ENCODE assay signal across 8 mouse cellular contexts in the genomic region with DNA sequence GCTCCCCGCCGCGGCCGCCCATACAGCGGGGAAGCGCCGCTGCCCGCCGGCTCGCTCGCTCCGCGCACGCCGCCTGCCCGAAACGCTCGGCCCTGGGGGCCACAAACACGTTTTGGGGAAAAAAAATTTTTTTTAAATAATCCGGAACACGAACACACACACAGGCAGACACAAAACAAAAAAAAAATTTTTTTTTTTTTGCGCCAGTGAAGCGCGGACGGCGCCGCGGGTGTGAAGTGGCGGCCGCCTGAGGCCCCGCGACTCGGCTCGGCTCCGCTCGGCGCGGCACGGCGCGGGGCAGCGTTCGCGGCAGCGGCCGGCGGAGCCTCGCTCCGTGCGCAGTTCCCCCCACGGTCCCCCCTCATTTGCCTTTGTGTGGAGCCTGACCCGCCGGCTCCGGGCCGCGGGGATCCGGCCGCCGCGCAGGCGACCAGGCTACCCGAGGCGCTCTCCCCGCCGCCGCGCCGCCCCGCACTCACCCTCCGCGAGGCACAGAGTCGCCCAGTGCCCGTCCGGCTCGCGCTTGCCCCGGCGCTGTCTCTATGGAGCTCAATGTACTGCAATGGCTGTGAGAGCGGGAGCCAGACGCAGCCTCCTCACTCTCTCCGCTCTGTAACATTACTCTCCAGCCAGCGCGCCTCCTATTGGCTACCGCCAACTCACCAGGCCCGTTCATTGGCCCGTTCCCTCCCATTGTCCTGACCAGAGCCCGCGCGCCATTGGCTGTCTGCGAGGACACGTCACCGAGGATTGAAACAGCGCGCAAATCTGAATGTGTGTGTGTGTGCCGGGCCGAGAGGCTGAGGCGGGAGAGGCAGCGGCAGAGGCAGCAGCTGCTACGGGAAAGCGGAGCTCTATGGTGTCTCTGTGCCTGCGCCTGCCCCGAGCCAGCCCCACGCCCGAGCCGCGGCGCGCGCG. TPM values are rescaled to one million over a fixed set of nuclear protein-coding genes. Genes with fewer than 3 reads are reported as not detected.
A peak's percentile ranks its signal among the peaks of the same experiment; 100 is the strongest.
DNase-seq lines count a peak whose midpoint lies in the region; ATAC-seq and TF ChIP-seq lines count a peak whose summit lies in the region.

No protein-coding gene starts in this region.

- peaks cover 1% of the 10 kb centered on the region; the same call in 1 of the 2 replicates for H3K4me1 ChIP-seq in cortical plate, adult 2 months (ENCODE audit: control insufficient read depth, insufficient read depth, low read length)

- peak; percentile 72 for TF ChIP-seq POLR2A in cortical plate, adult 2 months (IDR thresholded peaks at IDR 0.05; ENCODE audit: extremely low read depth, insufficient read depth, low read length)

- peak overlapping the region; percentile 50 for H3K4me3 ChIP-seq in cortical plate, adult 2 months (ENCODE audit: insufficient read depth, low read length)

- peak; percentile 97 to 98 for DNase-seq in gastrocnemius, adult 8-10 months (ENCODE audit: low spot score in 2 of 2)
- peak; percentile 81 for DNase-seq in hindlimb bud, embryonic 11.5 days (ENCODE audit: extremely low spot score, low read depth, low spot score)
- peak; percentile 98 for DNase-seq in left cerebral cortex, adult 8-10 months (ENCODE audit: low spot score in 2 of 2)
- DNase-seq in right cerebral cortex, postnatal 14 days = peak; percentile 99
- DNase-seq in urinary bladder, postnatal 36 days (ENCODE audit: low spot score in 2 of 2) = peak; percentile 98 to 99

- H3K27ac ChIP-seq in cortical plate, adult 2 months (ENCODE audit: insufficient read depth, low read length) = peak overlapping the region; percentile 79

- peak; percentile 93 for ATAC-seq in activated CD4-positive, CD25-positive, alpha-beta regulatory T cell, adult 4 months
- ATAC-seq in megakaryocyte progenitor cell, adult 5-6 weeks (replicated peaks; ENCODE audit: poor library complexity) = peak; percentile 88

- TF ChIP-seq CTCF in cortical plate, adult 2 months (IDR thresholded peaks at IDR 0.05; ENCODE audit: extremely low read depth, insufficient read depth, low read length) = no peak

RNA-seq across cellular contexts. Expression of a gene that starts 57.7 kb away (rescaled TPM):
- polyA plus RNA-seq in activated CD4-positive, CD25-positive, alpha-beta regulatory T cell, adult 4 months (2017; shearing (Covaris generic)) = not detected
- polyA plus RNA-seq in cortical plate, adult 2 months (2012; rRNA removed) = not detected in 2 replicates
- total RNA-seq in gastrocnemius, adult 8-10 months (2022) = 1 to 10 TPM; 2.1 to 2.7 (median 2.5) TPM
- 10 to 100 TPM; 30.1 to 40.2 (median 34.9) TPM for total RNA-seq in left cerebral cortex, adult 8-10 months (2022)
- total RNA-seq in megakaryocyte progenitor cell, adult 5-6 weeks (2015) = not detected in 2 replicates
- total RNA-seq in megakaryocyte progenitor cell, adult 5-6 weeks (2017) = not detected in 2 replicates

Comparison
In these comparisons a context has a peak if more than half of its experiments do, and no peak if none do; other contexts are left out.
1. Peak in every context shown above with its lines: DNase-seq, ATAC-seq, H3K4me3 ChIP-seq and H3K27ac ChIP-seq.
2. RNA of a gene that starts 57.7 kb away (total RNA-seq): 30.1 to 40.2 TPM in left cerebral cortex, adult 8-10 months; 2.1 to 2.7 TPM in gastrocnemius, adult 8-10 months and not detected in megakaryocyte progenitor cell, adult 5-6 weeks; every median in the first group is over 4 times any median in the second.